17 mouse cellular contexts compared by ENCODE assay signal in the genomic region with DNA sequence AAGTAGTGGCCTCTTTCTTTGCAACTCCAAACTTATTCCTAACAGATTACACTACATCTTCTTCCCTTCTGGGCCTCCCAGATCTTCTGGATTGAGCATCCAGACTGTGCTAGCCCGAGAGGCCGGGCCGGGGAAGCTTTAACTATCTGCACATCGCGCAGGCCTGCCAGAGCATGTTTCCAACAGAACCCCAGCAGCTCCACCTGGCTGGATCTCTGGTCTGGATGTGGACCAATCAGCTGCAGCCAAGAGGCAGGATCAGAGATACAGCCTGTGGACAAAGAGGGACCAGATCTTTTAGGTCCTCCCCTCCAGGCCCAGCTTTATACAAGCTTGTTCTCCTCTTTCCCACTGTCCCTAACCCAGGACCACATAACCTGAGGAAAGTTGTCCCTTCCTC. TPM values are rescaled to one million over a fixed set of nuclear protein-coding genes. Genes with fewer than 3 reads are reported as not detected.
DNase-seq lines count a peak whose midpoint lies in the region; ATAC-seq and TF ChIP-seq lines count a peak whose summit lies in the region.
"Had no signal": no experiment of that assay in that cellular context is flagged by ENCODE, and none has a peak within 500 bp of the region (broad histone marks: within the 10 kb centered on the region; RNA-seq: fewer than 3 reads in every experiment).

No protein-coding gene starts in this region.

- TF ChIP-seq CTCF in cerebellum, adult 2 months (IDR thresholded peaks at IDR 0.05; ENCODE audit: borderline replicate concordance, insufficient read depth, low read depth, low read length): no peak

- WGBS in forebrain, embryonic 14.5 days: 91% methylated on average over 5 of the region's 5 CpGs
- 92% methylated on average over 5 of the region's 5 CpGs for WGBS in forebrain, embryonic 11.5 days
- 12% methylated on average over 5 of the region's 5 CpGs for WGBS in cerebellum, adult 2 months

- H3K36me3 ChIP-seq in forebrain, embryonic 14.5 days (ENCODE audit: control insufficient read depth, insufficient read depth, low read length): no peaks in the 10 kb centered on the region
- H3K36me3 ChIP-seq in forebrain, embryonic 11.5 days (ENCODE audit: control insufficient read depth, insufficient read depth, low read length): no peaks in the 10 kb centered on the region
- H3K36me3 ChIP-seq: embryonic facial prominence, embryonic 15.5 days; hindbrain, embryonic 10.5 days; neural tube, embryonic 13.5 days had no signal

- ATAC-seq in forebrain, embryonic 14.5 days: no peak
- no peak for ATAC-seq in forebrain, embryonic 11.5 days (replicated peaks; ENCODE audit: low FRiP score)
- ATAC-seq: intestine, postnatal 0 days had no signal

- peaks cover 27% of the 10 kb centered on the region for H3K4me1 ChIP-seq in forebrain, embryonic 14.5 days (ENCODE audit: control insufficient read depth, insufficient read depth, low read length)
- H3K4me1 ChIP-seq in forebrain, embryonic 11.5 days (replicated peaks; ENCODE audit: control insufficient read depth, insufficient read depth, low read length): peaks cover 12% of the 10 kb centered on the region
- peaks cover 24% of the 10 kb centered on the region for H3K4me1 ChIP-seq in cerebellum, adult 2 months (ENCODE audit: control insufficient read depth, insufficient read depth, low read length)

- H3K27ac ChIP-seq in forebrain, embryonic 14.5 days (ENCODE audit: low read depth, low read length): peak overlapping the region; percentile 84
- H3K27ac ChIP-seq in forebrain, embryonic 11.5 days (ENCODE audit: low read depth, low read length): no peak overlapping the region
- H3K27ac ChIP-seq in cerebellum, adult 2 months (ENCODE audit: insufficient read depth, low read length): peak overlapping the region; percentile 20; the same call in 1 of the 2 replicates
- H3K27ac ChIP-seq: embryonic facial prominence, embryonic 15.5 days; hindbrain, embryonic 10.5 days; kidney, postnatal 0 days; macrophage; neural tube, embryonic 13.5 days had no signal

- no peaks in the 10 kb centered on the region; the same call in 1 of the 2 replicates for H3K9me3 ChIP-seq in forebrain, embryonic 14.5 days (replicated peaks; ENCODE audit: control insufficient read depth, low read length)
- H3K9me3 ChIP-seq in forebrain, embryonic 11.5 days (ENCODE audit: control insufficient read depth, low read length): no peaks in the 10 kb centered on the region
- H3K9me3 ChIP-seq: embryonic facial prominence, embryonic 15.5 days; hindbrain, embryonic 10.5 days; neural tube, embryonic 13.5 days had no signal

- H3K4me3 ChIP-seq in forebrain, embryonic 14.5 days (ENCODE audit: low read depth, low read length): no peak overlapping the region
- H3K4me3 ChIP-seq in forebrain, embryonic 11.5 days (ENCODE audit: low read depth, low read length): no peak overlapping the region
- no peak overlapping the region for H3K4me3 ChIP-seq in cerebellum, adult 2 months (replicated peaks; ENCODE audit: insufficient read depth, low read depth, low read length)
- H3K4me3 ChIP-seq: embryonic facial prominence, embryonic 15.5 days; hindbrain, embryonic 10.5 days; neural tube, embryonic 13.5 days had no signal

- intact Hi-C loops in left cerebral cortex, postnatal 4 days (cut with DNase I): no loop called here
- intact Hi-C loops in left cerebral cortex, postnatal 36 days (cut with DNase I): no loop called here

- no peak overlapping the region for H3K4me2 ChIP-seq in forebrain, embryonic 14.5 days (ENCODE audit: low read length)
- no peak overlapping the region for H3K4me2 ChIP-seq in forebrain, embryonic 11.5 days (ENCODE audit: low read depth, low read length, severe bottlenecking)
- H3K4me2 ChIP-seq: embryonic facial prominence, embryonic 15.5 days; liver, embryonic 11.5 days; neural tube, embryonic 13.5 days had no signal

- no peak for DNase-seq in forebrain, embryonic 14.5 days (ENCODE audit: low spot score)
- no peak for DNase-seq in forebrain, embryonic 11.5 days (ENCODE audit: low spot score)
- peak; percentile 64 for DNase-seq in left cerebral cortex, postnatal 4 days
- DNase-seq in left cerebral cortex, postnatal 36 days (ENCODE audit: low spot score in 2 of 2): no peak
- DNase-seq in cerebellum, adult 2 months: peak; percentile 72 to 75
- DNase-seq in cerebellum, postnatal 36 days: peak; percentile 57 to 59
- no peak for DNase-seq in frontal cortex, adult 2 months (ENCODE audit: extremely low spot score in 1 of 2, low spot score in 1 of 2)
- DNase-seq: B cell, adult 2 months; embryo, embryonic 11 days; right cerebral cortex, postnatal 25 days had no signal

- TF ChIP-seq POLR2A in cerebellum, adult 2 months (IDR thresholded peaks at IDR 0.05; ENCODE audit: borderline replicate concordance, insufficient read depth, low read length): no peak

- H3K9ac ChIP-seq in forebrain, embryonic 14.5 days (ENCODE audit: low read length): no peak overlapping the region
- H3K9ac ChIP-seq in forebrain, embryonic 11.5 days (ENCODE audit: low read length): no peak overlapping the region
- H3K9ac ChIP-seq: embryonic facial prominence, embryonic 15.5 days; neural tube, embryonic 13.5 days had no signal

- H3K27me3 ChIP-seq in forebrain, embryonic 14.5 days (replicated peaks; ENCODE audit: control insufficient read depth, insufficient read depth, low read length): no peaks in the 10 kb centered on the region
- H3K27me3 ChIP-seq in forebrain, embryonic 11.5 days (ENCODE audit: control insufficient read depth, insufficient read depth, low read length): no peaks in the 10 kb centered on the region
- no peaks in the 10 kb centered on the region for H3K27me3 ChIP-seq in cerebellum, adult 2 months (ENCODE audit: control insufficient read depth, insufficient read depth, low read length)
- H3K27me3 ChIP-seq: embryonic facial prominence, embryonic 15.5 days; neural tube, embryonic 13.5 days had no signal

RNA-seq across cellular contexts. Expression of a gene that starts 35.7 kb away (rescaled TPM):
- 11.3 and 14.8 TPM in 2 replicates for polyA plus RNA-seq in forebrain, embryonic 14.5 days (2014; fragmentation: Nextera tagmentation; extraction: Ambion mirVana)
- 18.1 and 27.8 TPM in 2 replicates for polyA plus RNA-seq in forebrain, embryonic 11.5 days (2014; fragmentation: Nextera tagmentation; extraction: Ambion mirVana)
- total RNA-seq in left cerebral cortex, postnatal 4 days (2021): 10 to 100 TPM; 64.7 to 67.8 TPM
- total RNA-seq in left cerebral cortex, postnatal 36 days (2021): 10 to 100 TPM; 41.6 to 44.2 TPM
- polyA plus RNA-seq in cerebellum, adult 2 months (2012; rRNA removed): 76.4 and 76.5 TPM in 2 replicates
- polyA plus RNA-seq in frontal cortex, adult 2 months (2012; rRNA removed): 68.2 and 68.7 TPM in 2 replicates

Comparison
In these comparisons a context has a peak if more than half of its experiments do, and no peak if none do; other contexts are left out.
1. DNase-seq: peak in left cerebral cortex, postnatal 4 days (single experiment), cerebellum, adult 2 months (2 of 2) and cerebellum, postnatal 36 days (2 of 2); none in forebrain, embryonic 14.5 days (single experiment), forebrain, embryonic 11.5 days (single experiment), left cerebral cortex, postnatal 36 days (0 of 2) and frontal cortex, adult 2 months (0 of 2).